Mouse (Mus musculus): ENCODE measurements around the gene Gm21976.

Gm21976 gene

DNA sequence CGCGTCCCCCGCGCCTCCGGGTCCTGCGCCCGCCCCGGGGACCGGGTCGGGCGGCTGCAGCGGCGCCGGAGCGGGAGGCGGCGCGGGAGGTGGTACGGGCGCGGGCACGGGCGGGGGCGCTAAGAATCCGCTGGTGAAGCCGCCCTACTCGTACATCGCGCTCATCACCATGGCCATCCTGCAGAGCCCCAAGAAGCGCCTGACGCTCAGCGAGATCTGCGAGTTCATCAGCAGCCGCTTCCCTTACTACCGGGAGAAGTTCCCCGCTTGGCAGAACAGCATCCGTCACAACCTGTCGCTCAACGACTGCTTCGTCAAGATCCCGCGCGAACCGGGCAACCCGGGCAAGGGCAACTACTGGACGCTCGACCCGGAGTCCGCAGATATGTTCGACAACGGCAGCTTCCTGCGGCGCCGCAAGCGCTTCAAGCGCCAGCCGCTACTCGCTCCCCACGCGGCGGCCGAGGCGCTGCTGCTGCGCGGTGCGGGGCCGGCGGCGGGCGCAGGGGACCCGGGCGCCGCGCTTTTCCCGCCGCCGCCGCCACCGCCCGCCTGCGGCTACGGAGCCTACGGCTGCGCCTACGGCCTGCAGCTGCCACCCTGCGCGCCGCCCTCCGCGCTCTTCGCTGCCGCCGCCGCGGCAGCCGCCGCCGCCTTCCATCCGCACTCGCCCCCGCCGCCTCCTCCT, 75.3 kb downstream of the Gm21976 start:
- no peak for DNase-seq (ENCODE audit: low read depth)

DNA sequence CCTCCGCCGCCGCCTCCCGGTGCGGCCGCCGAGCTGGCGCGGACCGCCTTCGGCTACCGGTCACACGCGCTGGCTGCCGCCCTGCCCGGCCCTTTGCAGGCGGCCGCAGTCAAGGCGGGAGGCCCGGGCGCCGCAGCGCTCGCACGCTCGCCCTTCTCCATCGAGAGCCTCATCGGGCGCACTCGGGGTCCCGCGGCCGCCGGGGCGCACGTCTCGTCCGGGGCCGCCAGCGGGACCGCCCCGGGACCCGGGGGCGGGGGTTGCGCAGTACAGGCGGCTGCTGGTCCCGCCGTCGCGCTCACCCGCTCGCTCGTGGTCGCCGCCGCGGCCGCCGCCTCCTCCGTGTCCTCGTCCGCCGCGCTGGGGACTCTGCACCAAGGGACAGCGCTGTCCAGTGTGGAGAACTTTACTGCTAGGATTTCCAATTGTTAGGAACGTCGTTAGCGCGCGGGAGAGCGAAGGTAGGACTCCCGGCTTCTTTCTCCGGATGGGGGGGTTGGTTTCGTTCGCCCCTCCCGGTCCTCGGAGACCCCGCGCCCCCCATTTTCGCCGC, 75.9 kb downstream of the Gm21976 start:
- no peak for DNase-seq (ENCODE audit: low read depth)

DNA sequence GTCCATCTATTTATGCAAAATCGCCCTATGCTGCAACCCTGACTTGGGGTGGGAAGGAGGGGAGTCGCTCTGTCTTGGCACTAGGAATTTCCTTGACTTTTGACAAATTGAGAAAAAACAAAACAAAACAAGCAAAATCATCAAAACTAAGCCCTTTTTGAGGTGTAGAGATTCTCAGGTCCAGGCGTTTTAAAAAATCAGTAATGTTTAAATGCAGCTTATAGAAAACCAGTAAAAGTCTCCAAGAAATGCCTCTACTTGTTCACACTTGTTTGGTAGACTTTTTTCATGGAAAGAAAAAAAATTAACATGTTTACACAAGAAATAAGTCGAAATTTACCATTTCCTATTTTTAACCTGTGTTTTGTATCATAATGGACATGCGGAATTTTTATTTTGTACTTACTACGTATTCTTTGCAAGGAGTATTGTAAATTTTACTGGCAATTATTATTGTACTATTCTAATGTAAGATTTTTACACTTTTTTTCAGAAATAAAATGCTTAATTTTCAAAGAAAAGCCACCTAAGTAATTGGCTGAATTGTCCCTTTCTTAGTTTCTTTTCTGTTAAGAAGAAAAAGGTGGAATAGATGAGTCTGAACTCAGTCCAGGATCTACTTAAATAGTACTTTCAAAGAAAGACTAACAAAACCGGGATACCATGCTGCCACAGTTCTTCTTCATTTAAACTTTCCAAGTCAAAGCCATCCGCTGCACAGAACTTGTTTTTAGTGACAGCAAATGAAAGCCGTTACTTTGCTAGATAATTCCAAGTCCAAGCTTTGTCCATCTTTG, 76.7 kb downstream of the Gm21976 start:
- DNase-seq (ENCODE audit: low read depth) = no peak
